Mouse (Mus musculus) liver, embryonic 16.5 days (tissue): ENCODE measurements around the gene Unc50. TPM values are rescaled to one million over a fixed set of nuclear protein-coding genes. Genes with fewer than 3 reads are reported as not detected.
A peak's percentile ranks its signal among the peaks of the same experiment; 100 is the strongest.

Experiments used
- ATAC-seq: fragments of 200-750 bp; cut with Nextera tagmentation; 2 replicates; pipeline ENCODE4 v1.8.0; 2017; ENCODE audit warnings: low read depth, mild to moderate bottlenecking, moderate number of reproducible peaks, moderate library complexity
- H3K27ac ChIP-seq: fragments of 300-500 bp; sonication (generic); 2 replicates; pipeline ENCODE4 v1.5.1; 2014; ENCODE audit warnings: mild to moderate bottlenecking, low read length
- H3K27me3 ChIP-seq: fragments of 300-500 bp; sonication (generic); 2 replicates; pipeline ENCODE4 v1.6.1; 2014; ENCODE audit warnings: low read depth, low read length, mixed read lengths; ENCODE audit not compliant: control insufficient read depth, insufficient read depth
- H3K36me3 ChIP-seq: fragments of 300-500 bp; sonication (generic); 2 replicates; pipeline ENCODE4 v1.6.1; 2014; ENCODE audit warnings: mild to moderate bottlenecking; ENCODE audit not compliant: control insufficient read depth, insufficient read depth
- H3K4me1 ChIP-seq: fragments of 300-500 bp; sonication (generic); 2 replicates; pipeline ENCODE4 v1.6.1; 2014; ENCODE audit warnings: low read depth, low read length, mixed read lengths; ENCODE audit not compliant: control insufficient read depth
- H3K4me2 ChIP-seq: fragments of 300-500 bp; sonication (generic); 2 replicates; pipeline ENCODE4 v1.6.1; 2014; ENCODE audit warnings: low read depth, low read length, mixed read lengths
- H3K4me3 ChIP-seq: fragments of 300-500 bp; sonication (generic); 2 replicates; pipeline ENCODE4 v1.5.1; 2014; ENCODE audit warnings: low read depth, mild to moderate bottlenecking, low read length
- H3K9ac ChIP-seq: fragments of 300-500 bp; sonication (generic); 2 replicates; pipeline ENCODE4 v1.6.1; 2014; ENCODE audit warnings: low read depth, low read length
- H3K9me3 ChIP-seq: fragments of 300-500 bp; sonication (generic); replicated peaks from 2 replicates; pipeline ENCODE4 v1.6.1; 2016; ENCODE audit warnings: low read length; ENCODE audit not compliant: control insufficient read depth
- WGBS: fragments of 180-500 bp; shearing (Covaris S2); extraction: QIAGEN DNeasy Blood & Tissue Kit; methylation state at CpG from one replicate; pipeline ENCODE4 v1.1.7; 2014; ENCODE audit not compliant: insufficient replicate concordance; 5-methylcytosine and 5-hydroxymethylcytosine counted together
- polyA plus RNA-seq: library from polyadenylated mRNA; unstranded; fragments of >200 nt; fragmentation: Nextera tagmentation; extraction: Ambion mirVana; gene quantifications from 2 replicates; pipeline ENCODE4 v1.2.1, GENCODE M21; 2015

The Unc50 gene
- polyA plus RNA-seq, 1 experiment from 2014 or later: 63.1 TPM

DNA sequence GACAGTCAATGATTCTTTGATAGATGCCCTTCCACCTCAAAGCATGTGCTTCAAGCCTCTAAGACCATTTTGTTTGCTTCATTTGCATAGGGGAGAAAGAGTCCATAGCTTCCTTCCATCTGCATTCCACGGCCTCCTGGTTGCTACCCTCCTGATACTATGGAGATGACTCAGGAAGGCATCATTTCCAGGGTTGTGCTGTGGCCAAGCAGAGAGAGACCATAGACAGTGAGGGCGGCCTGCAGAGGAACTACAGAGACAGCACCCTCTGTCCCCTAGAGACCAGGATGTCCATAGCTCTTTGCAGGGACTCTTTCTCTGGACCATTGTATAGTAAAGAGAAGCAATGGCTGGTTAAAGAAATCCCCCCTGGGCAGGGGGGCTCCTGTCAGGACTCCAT, 24.8 kb upstream of the Unc50 start:
- no peak overlapping the region for H3K4me3 ChIP-seq
- no peaks in the 10 kb centered on the region for H3K4me1 ChIP-seq
- WGBS: 58% methylated on average over 2 of the region's 2 CpGs
- H3K9me3 ChIP-seq: no peaks in the 10 kb centered on the region
- H3K27me3 ChIP-seq: no peaks in the 10 kb centered on the region
- no peak overlapping the region for H3K9ac ChIP-seq
- no peak overlapping the region for H3K4me2 ChIP-seq
- ATAC-seq: no peak
- no peak overlapping the region for H3K27ac ChIP-seq
- no peaks in the 10 kb centered on the region; the same call in 1 of the 2 replicates for H3K36me3 ChIP-seq

DNA sequence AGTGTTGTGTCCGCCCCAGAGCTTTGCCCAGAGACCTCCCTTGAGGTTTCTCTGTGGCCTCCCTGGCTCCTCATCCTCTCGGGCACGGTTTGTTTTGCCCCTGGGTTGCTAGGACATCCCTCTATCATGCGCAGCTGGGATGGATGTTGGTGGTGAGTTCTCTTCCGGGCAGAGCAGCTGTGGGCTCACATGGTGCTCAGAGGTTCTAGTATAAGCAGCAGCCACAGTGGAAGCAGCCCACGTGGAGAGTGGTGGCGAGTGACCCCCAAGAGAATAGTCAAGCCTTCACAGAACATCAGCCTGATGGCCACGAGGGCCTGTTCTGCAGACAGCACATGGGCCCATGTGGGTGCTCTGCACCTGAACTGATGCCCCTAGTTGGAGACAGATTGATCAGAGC, 22.7 kb upstream of the Unc50 start:
- no peaks in the 10 kb centered on the region for H3K4me1 ChIP-seq
- H3K9ac ChIP-seq: no peak overlapping the region
- H3K9me3 ChIP-seq: no peaks in the 10 kb centered on the region
- H3K27ac ChIP-seq: no peak overlapping the region
- no peak for ATAC-seq
- H3K4me2 ChIP-seq: no peak overlapping the region
- H3K27me3 ChIP-seq: no peaks in the 10 kb centered on the region
- H3K36me3 ChIP-seq: no peaks in the 10 kb centered on the region; the same call in 1 of the 2 replicates
- no peak overlapping the region for H3K4me3 ChIP-seq
- WGBS: 67% methylated on average over 8 of the region's 8 CpGs

DNA sequence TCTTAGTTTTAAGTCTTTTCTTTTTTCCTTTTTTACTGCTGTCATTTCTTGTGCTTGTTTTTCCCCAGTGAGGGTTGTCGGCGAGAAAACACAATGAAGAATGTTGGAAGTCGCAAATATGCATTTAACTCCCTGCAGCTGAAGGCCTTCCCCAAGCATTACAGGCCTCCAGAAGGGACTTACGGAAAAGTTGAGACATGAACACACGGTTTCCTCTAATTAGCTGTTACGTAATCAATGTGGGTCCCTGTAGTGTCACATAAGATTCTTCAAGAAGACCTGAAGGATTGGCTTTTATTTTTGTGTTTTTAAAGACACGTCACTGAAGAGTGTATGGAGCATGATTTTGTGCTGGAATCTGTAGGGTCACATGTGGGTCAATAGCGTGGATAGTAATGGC, 21.9 kb upstream of the Unc50 start:
- 63% methylated on average over 8 of the region's 8 CpGs for WGBS
- Histone ChIP-seq H3K27me3 (no peaks in the 10 kb centered on the region), H3K4me3 (no peak overlapping the region), H3K4me1 (no peaks in the 10 kb centered on the region), H3K36me3 (no peaks in the 10 kb centered on the region; the same call in 1 of the 2 replicates), H3K4me2 (no peak overlapping the region), H3K9ac (no peak overlapping the region), H3K9me3 (no peaks in the 10 kb centered on the region), H3K27ac (no peak overlapping the region)
- ATAC-seq: no peak

- Histone ChIP-seq H3K36me3 (no peaks in the 10 kb centered on the region), H3K9me3 (no peaks in the 10 kb centered on the region), H3K4me1 (no peaks in the 10 kb centered on the region), H3K27ac (no peak overlapping the region), H3K9ac (no peak overlapping the region), H3K4me2 (no peak overlapping the region), H3K27me3 (no peaks in the 10 kb centered on the region), H3K4me3 (no peak overlapping the region)
- 49% methylated on average over 3 of the region's 3 CpGs for WGBS
- no peak for ATAC-seq
Measured at GRCm38 (mm10) chr1:37408678-37409077, 21.3 kb upstream of the Unc50 start.

- no peaks in the 10 kb centered on the region for H3K27me3 ChIP-seq
- H3K9me3 ChIP-seq: no peaks in the 10 kb centered on the region
- H3K4me3 ChIP-seq: no peak overlapping the region
- no peaks in the 10 kb centered on the region for H3K36me3 ChIP-seq
- H3K27ac ChIP-seq: no peak overlapping the region
- ATAC-seq: no peak
- H3K4me2 ChIP-seq: no peak overlapping the region
- no peak overlapping the region for H3K9ac ChIP-seq
- H3K4me1 ChIP-seq: no peaks in the 10 kb centered on the region
Measured at GRCm38 (mm10) chr1:37409647-37410046, 20.3 kb upstream of the Unc50 start.

- 69% methylated on average over 1 of the region's 1 CpGs for WGBS
- Histone ChIP-seq H3K4me3 (no peak overlapping the region), H3K27me3 (no peaks in the 10 kb centered on the region), H3K36me3 (peaks cover 12% of the 10 kb centered on the region), H3K9me3 (no peaks in the 10 kb centered on the region), H3K9ac (no peak overlapping the region), H3K4me2 (no peak overlapping the region), H3K27ac (no peak overlapping the region), H3K4me1 (no peaks in the 10 kb centered on the region)
- no peak for ATAC-seq
Measured at GRCm38 (mm10) chr1:37415394-37415793, 14.5 kb upstream of the Unc50 start.

DNA sequence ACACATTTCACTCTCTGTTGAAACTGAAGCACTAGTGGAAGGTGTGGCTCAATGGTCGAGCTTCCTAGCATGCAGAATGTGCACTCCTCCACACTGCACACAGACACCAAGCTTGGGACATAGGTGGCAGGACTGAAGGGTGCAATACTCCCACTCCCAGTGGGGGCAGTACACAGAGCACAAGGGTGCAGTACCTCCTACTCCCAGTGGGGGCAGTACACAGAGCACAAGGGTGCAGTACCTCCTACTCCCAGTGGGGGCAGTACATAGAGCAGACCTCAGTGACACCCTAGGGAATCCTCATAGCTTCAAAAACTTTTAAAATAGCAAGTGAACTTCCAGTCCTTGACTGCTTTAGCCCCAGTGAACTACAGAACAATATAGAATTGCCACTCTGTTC, 10.5 kb upstream of the Unc50 start:
- 60% methylated on average over 1 of the region's 1 CpGs for WGBS
- Histone ChIP-seq H3K4me3 (no peak overlapping the region), H3K4me2 (no peak overlapping the region), H3K4me1 (no peaks in the 10 kb centered on the region), H3K9me3 (no peaks in the 10 kb centered on the region), H3K27ac (no peak overlapping the region), H3K27me3 (no peaks in the 10 kb centered on the region), H3K9ac (no peak overlapping the region), H3K36me3 (peaks cover 15% of the 10 kb centered on the region)
- ATAC-seq: peak; percentile 63

GRCm38 (mm10) chr1:37427144-37427875, 2.6 kb upstream of the Unc50 start:
- Histone ChIP-seq H3K4me3 (no peak overlapping the region), H3K27me3 (no peaks in the 10 kb centered on the region), H3K27ac (no peak overlapping the region), H3K36me3 (peaks cover 7% of the 10 kb centered on the region), H3K9ac (no peak overlapping the region), H3K4me2 (no peak overlapping the region), H3K9me3 (no peaks in the 10 kb centered on the region), H3K4me1 (peaks cover 21% of the 10 kb centered on the region)
- 86% methylated on average over 8 of the region's 8 CpGs for WGBS
- no peak for ATAC-seq

DNA sequence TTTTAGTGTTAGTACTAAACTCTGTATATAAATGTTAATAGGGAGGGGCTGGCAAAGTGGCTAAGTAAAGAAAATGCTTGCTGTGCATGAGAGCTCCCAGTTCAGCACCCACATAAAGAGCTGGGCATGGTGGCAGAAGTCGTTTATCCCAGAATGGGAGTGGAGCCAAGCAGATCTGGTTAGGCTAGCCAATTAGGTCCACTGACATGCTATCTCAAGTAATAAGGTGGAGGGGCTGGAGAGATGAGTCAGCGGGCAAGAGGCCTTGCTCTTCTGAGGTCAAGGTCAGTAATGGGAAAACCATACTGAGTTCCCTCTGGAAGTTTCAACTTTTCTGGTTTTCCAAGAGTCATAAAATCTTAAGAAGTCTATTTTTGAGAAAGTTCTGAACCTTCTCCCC, 1.0 kb upstream of the Unc50 start:
- peak overlapping the region; percentile 77 for H3K4me2 ChIP-seq
- H3K27ac ChIP-seq: no peak overlapping the region
- H3K4me1 ChIP-seq: peaks cover 24% of the 10 kb centered on the region
- 28% methylated on average over 2 of the region's 2 CpGs for WGBS
- H3K9me3 ChIP-seq: no peaks in the 10 kb centered on the region
- H3K4me3 ChIP-seq: peak overlapping the region; percentile 94
- no peak for ATAC-seq
- no peaks in the 10 kb centered on the region for H3K27me3 ChIP-seq
- H3K36me3 ChIP-seq: peaks cover 18% of the 10 kb centered on the region
- H3K9ac ChIP-seq: no peak overlapping the region; the same call in 1 of the 2 replicates
